Mouse (Mus musculus): ENCODE measurements at regions not wholly inside any gene's neighbourhood (a gene's known extent, or its start where the extent isn't known, plus 50 kb on each side); places are given as distances from the start of the nearest gene placed in this dataset.

GRCm38 (mm10) chr16:95057596-95057995 lies 60.1 kb upstream of the Kcnj6 start:
- Histone ChIP-seq H3K4me1 (ENCODE audit: control insufficient read depth, insufficient read depth, low read length) (no peaks in the 10 kb centered on the region), H3K27ac (ENCODE audit: insufficient read depth, low read depth, low read length) (no peak overlapping the region), H3K4me3 (ENCODE audit: insufficient read depth, low read length) (no peak overlapping the region)
- no peak for TF ChIP-seq CTCF (IDR thresholded peaks at IDR 0.05; ENCODE audit: low read depth, low read length)
- no peak for TF ChIP-seq POLR2A (IDR thresholded peaks at IDR 0.05; ENCODE audit: borderline replicate concordance, low read depth, low read length)

GRCm38 (mm10) chr16:95064423-95064822 lies 66.9 kb upstream of the Kcnj6 start:
- no peak for TF ChIP-seq CTCF (IDR thresholded peaks at IDR 0.05; ENCODE audit: low read depth, low read length)
- no peak for TF ChIP-seq POLR2A (IDR thresholded peaks at IDR 0.05; ENCODE audit: borderline replicate concordance, low read depth, low read length)
- Histone ChIP-seq H3K4me1 (ENCODE audit: control insufficient read depth, insufficient read depth, low read length) (no peaks in the 10 kb centered on the region), H3K4me3 (ENCODE audit: insufficient read depth, low read length) (no peak overlapping the region), H3K27ac (ENCODE audit: insufficient read depth, low read depth, low read length) (no peak overlapping the region)

- no peaks in the 10 kb centered on the region for H3K4me1 ChIP-seq (ENCODE audit: control insufficient read depth, insufficient read depth, low read length)
- TF ChIP-seq CTCF (IDR thresholded peaks at IDR 0.05; ENCODE audit: low read depth, low read length): no peak
- no peak for TF ChIP-seq POLR2A (IDR thresholded peaks at IDR 0.05; ENCODE audit: borderline replicate concordance, low read depth, low read length)
- no peak overlapping the region for H3K4me3 ChIP-seq (ENCODE audit: insufficient read depth, low read length)
- no peak overlapping the region for H3K27ac ChIP-seq (ENCODE audit: insufficient read depth, low read depth, low read length)
Measured at GRCm38 (mm10) chr16:95066687-95067086, 69.2 kb upstream of the Kcnj6 start.

- no peak overlapping the region for H3K27ac ChIP-seq (ENCODE audit: insufficient read depth, low read depth, low read length)
- no peak for TF ChIP-seq POLR2A (IDR thresholded peaks at IDR 0.05; ENCODE audit: borderline replicate concordance, low read depth, low read length)
- TF ChIP-seq CTCF (IDR thresholded peaks at IDR 0.05; ENCODE audit: low read depth, low read length): no peak
- H3K4me1 ChIP-seq (ENCODE audit: control insufficient read depth, insufficient read depth, low read length): no peaks in the 10 kb centered on the region
- no peak overlapping the region for H3K4me3 ChIP-seq (ENCODE audit: insufficient read depth, low read length)
Measured at GRCm38 (mm10) chr16:95092471-95093221, 95.1 kb upstream of the Kcnj6 start.

- no peak overlapping the region for H3K4me3 ChIP-seq (ENCODE audit: insufficient read depth, low read length)
Measured at GRCm38 (mm10) chr16:95093753-95094152, 96.3 kb upstream of the Kcnj6 start.

GRCm38 (mm10) chr16:95100954-95101353 lies 103.5 kb upstream of the Kcnj6 start:
- no peak overlapping the region for H3K27ac ChIP-seq (ENCODE audit: insufficient read depth, low read depth, low read length)
- no peaks in the 10 kb centered on the region for H3K4me1 ChIP-seq (ENCODE audit: control insufficient read depth, insufficient read depth, low read length)
- TF ChIP-seq CTCF (IDR thresholded peaks at IDR 0.05; ENCODE audit: low read depth, low read length): no peak
- no peak for TF ChIP-seq POLR2A (IDR thresholded peaks at IDR 0.05; ENCODE audit: borderline replicate concordance, low read depth, low read length)
- H3K4me3 ChIP-seq (ENCODE audit: insufficient read depth, low read length): no peak overlapping the region

More at GRCm38 (mm10) chr16:95093753-95094152, 96.3 kb upstream of the Kcnj6 start:
- TF ChIP-seq CTCF (IDR thresholded peaks at IDR 0.05; ENCODE audit: low read depth, low read length) (no peak), POLR2A (IDR thresholded peaks at IDR 0.05; ENCODE audit: borderline replicate concordance, low read depth, low read length) (no peak)
- H3K27ac ChIP-seq (ENCODE audit: insufficient read depth, low read depth, low read length): no peak overlapping the region
- H3K4me1 ChIP-seq (ENCODE audit: control insufficient read depth, insufficient read depth, low read length): no peaks in the 10 kb centered on the region

- Histone ChIP-seq H3K4me1 (ENCODE audit: control insufficient read depth, insufficient read depth, low read length) (no peaks in the 10 kb centered on the region), H3K27ac (ENCODE audit: insufficient read depth, low read depth, low read length) (no peak overlapping the region), H3K4me3 (ENCODE audit: insufficient read depth, low read length) (no peak overlapping the region)
- TF ChIP-seq POLR2A (IDR thresholded peaks at IDR 0.05; ENCODE audit: borderline replicate concordance, low read depth, low read length) (no peak), CTCF (IDR thresholded peaks at IDR 0.05; ENCODE audit: low read depth, low read length) (no peak)
Measured at GRCm38 (mm10) chr16:95117531-95117930, 120.0 kb upstream of the Kcnj6 start.

- TF ChIP-seq CTCF (IDR thresholded peaks at IDR 0.05; ENCODE audit: low read depth, low read length) (no peak), POLR2A (IDR thresholded peaks at IDR 0.05; ENCODE audit: borderline replicate concordance, low read depth, low read length) (no peak)
- no peak overlapping the region for H3K4me3 ChIP-seq (ENCODE audit: insufficient read depth, low read length)
- no peak overlapping the region for H3K27ac ChIP-seq (ENCODE audit: insufficient read depth, low read depth, low read length)
Measured at GRCm38 (mm10) chr16:95119293-95119692, 121.8 kb upstream of the Kcnj6 start.

GRCm38 (mm10) chr16:95122048-95122447 lies 124.5 kb upstream of the Kcnj6 start:
- no peak for TF ChIP-seq POLR2A (IDR thresholded peaks at IDR 0.05; ENCODE audit: borderline replicate concordance, low read depth, low read length)
- no peak for TF ChIP-seq CTCF (IDR thresholded peaks at IDR 0.05; ENCODE audit: low read depth, low read length)
- no peak overlapping the region for H3K27ac ChIP-seq (ENCODE audit: insufficient read depth, low read depth, low read length)
- H3K4me3 ChIP-seq (ENCODE audit: insufficient read depth, low read length): no peak overlapping the region
- H3K4me1 ChIP-seq (ENCODE audit: control insufficient read depth, insufficient read depth, low read length): no peaks in the 10 kb centered on the region

More at GRCm38 (mm10) chr16:95119293-95119692, 121.8 kb upstream of the Kcnj6 start:
- H3K4me1 ChIP-seq (ENCODE audit: control insufficient read depth, insufficient read depth, low read length): no peaks in the 10 kb centered on the region

GRCm38 (mm10) chr16:95127616-95128015 lies 129.7 kb upstream of the Kcnj15 start:
- Histone ChIP-seq H3K4me1 (ENCODE audit: control insufficient read depth, insufficient read depth, low read length) (no peaks in the 10 kb centered on the region), H3K4me3 (ENCODE audit: insufficient read depth, low read length) (no peak overlapping the region), H3K27ac (ENCODE audit: insufficient read depth, low read depth, low read length) (no peak overlapping the region)
- TF ChIP-seq CTCF (IDR thresholded peaks at IDR 0.05; ENCODE audit: low read depth, low read length): no peak
- TF ChIP-seq POLR2A (IDR thresholded peaks at IDR 0.05; ENCODE audit: borderline replicate concordance, low read depth, low read length): no peak

Measured in bone marrow macrophage, adult 2 months (primary cell).